Mouse (Mus musculus): ENCODE data around the gene Cd300ld3.
"Not testable (repeated sequence)": the region's sequence is repeated elsewhere in the genome, so short reads cannot be mapped to it uniquely, and the experiment has no call there.

Cd300ld3 gene

DNA sequence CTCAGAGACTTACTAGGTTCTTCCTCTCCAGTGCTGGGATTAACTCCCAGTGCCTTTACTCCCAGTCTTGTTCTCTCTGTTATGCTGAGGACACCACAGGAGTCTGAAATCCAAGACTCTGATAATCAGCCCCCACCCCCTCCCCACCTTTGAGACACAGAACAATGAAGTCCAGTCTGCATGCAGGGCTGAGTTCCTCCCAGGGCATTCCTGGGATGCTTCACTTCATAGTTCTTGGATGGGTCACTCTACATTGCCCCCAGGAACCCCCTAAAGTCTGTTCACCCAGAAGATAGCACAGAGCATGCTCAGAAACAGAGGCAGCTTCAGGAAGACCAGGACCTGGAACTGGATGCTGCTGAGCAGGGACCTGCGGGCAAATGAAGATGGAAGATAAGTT, 4.8 kb upstream of the Cd300ld3 start:
- no peak for DNase-seq (ENCODE audit: low read depth, low spot score)

DNA sequence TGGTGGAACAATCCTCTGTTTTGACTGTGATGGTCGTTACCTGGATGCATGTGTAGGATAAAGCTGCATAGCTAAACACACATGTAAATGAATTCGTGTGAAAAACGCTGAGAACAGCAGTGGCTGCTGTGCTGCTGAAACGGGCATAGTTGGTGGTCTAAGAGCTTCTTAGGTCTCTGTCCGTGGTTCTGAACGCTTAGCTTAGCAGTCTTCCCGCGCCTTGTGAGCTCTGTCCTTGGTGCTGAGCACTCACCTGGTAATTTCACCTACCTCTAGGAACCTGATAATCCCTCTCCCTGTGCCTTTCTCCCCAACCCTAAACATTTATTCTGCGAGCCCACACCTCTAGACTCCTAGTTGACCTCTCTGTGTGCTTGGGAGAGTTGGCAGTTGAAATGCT, 4.0 kb upstream of the Cd300ld3 start:
- DNase-seq (ENCODE audit: low read depth, low spot score) = peak; percentile 82

DNA sequence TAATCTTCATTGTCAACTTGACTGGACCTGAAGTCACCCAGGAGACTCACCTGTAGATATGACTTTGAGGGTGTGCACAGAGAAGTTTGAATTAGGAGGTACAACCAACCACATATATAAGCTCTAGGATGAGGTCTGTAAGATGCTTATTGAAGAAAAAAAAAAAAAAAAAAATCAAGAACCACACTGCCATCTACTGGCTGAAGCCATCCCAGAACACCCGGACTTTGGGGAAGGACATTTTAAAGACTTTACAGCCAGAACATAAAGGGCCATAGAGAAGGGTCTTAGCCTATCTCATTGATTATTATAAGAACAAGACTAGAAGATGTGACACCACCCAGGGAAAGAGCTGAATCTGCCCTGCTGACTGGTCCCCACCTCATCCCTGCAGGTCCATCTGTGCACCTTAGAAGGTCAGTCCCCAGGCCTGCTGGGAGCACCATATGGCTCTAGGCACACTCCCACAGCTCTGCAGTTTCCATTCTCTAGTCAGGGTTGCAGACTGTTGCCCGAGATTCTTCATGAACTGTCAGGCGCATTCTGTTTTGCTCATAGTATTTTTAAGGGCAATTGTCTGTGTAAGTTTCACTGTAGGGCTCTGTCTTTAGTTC, 1.2 kb upstream of the Cd300ld3 start:
- no peak for DNase-seq (ENCODE audit: low read depth, low spot score)

DNA sequence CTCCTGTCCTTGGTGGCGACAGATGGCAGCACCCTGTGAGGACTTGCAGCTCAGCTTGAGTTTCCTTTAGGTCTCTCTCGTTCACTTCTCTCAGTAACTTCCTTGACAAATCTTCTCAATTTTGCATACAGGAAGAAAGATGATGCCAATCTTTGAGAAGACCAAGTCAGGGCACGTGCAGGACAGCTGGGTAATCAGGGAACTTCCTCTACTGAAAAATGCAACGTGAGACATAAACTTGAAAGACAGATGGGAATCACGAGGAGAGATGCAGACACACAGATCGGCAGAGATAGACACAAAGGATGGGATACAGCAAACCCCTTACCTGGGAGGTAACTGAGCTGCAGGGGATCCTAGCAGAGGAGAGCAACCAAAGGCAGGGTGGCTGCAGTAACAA, 10.5 kb downstream of the Cd300ld3 start, which contains the start of gene Cd300ld5:
TSS of gene Cd300ld5 (minus strand) at position 101 of the 400 bp plus-strand sequence.
- not testable (repeated sequence) for DNase-seq (ENCODE audit: low read depth, low spot score)

- DNase-seq (ENCODE audit: low read depth, low spot score) = not testable (repeated sequence)
Observed at GRCm38 (mm10) chr11:115026912-115027311, 21.3 kb downstream of the Cd300ld3 start, which contains the start of gene Cd300ld4. Gene Cd300ld4 (minus strand): TSS chr11:115027012.

- not testable (repeated sequence) for DNase-seq (ENCODE audit: low read depth, low spot score)
Observed at GRCm38 (mm10) chr11:115016093-115016492, 32.1 kb downstream of the Cd300ld3 start, which contains the start of gene Cd300ld2. Gene Cd300ld2 (minus strand): TSS chr11:115016193.

DNA sequence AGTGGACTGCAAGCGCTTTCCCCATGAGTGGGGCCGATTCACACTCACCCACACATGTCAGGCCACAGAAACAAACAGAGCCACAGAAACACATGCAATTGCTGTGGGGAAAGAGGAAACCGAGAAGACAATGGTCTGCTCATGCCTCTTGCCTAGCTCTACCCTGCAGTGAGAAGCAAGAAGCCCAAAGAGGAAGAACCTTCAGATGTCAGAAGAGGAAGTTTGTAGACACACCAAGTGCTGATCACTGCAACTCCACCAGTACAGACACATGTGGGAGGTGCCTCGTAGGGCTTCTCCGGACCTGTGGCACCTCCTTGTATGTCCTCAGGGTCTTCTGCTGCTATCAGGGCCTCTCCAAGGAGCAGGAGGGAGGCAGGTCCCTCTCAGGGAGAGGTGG, 44.1 kb downstream of the Cd300ld3 start:
- no peak for DNase-seq (ENCODE audit: low read depth, low spot score)

GRCm38 (mm10) chr11:115001474-115002040, 46.7 kb downstream of the Cd300ld3 start, which contains the start of gene Cd300c2:
Gene Cd300c2 (minus strand): TSS chr11:115001880.
- no peak for DNase-seq (ENCODE audit: low read depth, low spot score)
